Mouse (Mus musculus) testis, adult 10 weeks (tissue): ENCODE results near the gene Palmd. TPM values are rescaled to one million over a fixed set of nuclear protein-coding genes. Genes with fewer than 3 reads are reported as not detected.

Experiments
- polyA plus RNA-seq: library from polyadenylated mRNA; stranded (reverse); fragments of 350-450 nt; fragmentation: Illumina TruSeq; extraction: RNeasy Lipid Tissue Mini Kit (QIAGEN cat#74804); gene quantifications from one replicate; pipeline ENCODE4 v1.2.3, GENCODE M21; 2014; ENCODE audit warnings: low read depth, low replicate concordance

Gene Palmd
- 1.5 TPM for polyA plus RNA-seq

DNA sequence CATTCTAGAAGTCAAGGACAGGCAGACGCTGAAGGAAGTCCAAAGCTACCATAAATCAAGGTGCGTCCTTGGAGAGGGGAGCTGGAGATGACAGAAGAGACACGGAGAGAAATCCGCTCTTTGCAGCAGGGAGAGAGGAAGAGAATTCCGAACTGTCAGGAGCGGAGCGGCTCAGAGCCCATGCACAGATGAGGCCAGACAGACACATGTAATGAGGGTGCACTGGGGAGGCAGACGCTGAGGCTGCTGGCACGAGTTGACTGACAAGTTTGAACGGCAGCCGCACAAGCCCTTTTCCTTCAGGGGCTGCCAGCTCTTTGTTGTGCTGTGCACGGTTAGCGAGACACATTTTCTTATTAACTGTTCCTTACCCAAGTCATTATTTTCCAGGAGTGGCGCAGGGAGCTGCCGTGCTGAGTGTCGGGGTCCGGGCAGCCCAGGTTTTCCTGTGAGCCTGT, at the start of gene Palmd:
Gene Palmd, minus strand, starts transcription at position 448 of the 458 bp plus-strand sequence.

GRCm38 (mm10) chr3:116967967-116968366, 820 bp downstream of the Palmd start, which contains the start of gene 4930455H04Rik:
4930455H04Rik (plus strand) TSS chr3:116968267.

Other genes with a start within 250 kb of the Palmd start
- 8.6 TPM for gene Agl, start 160.8 kb downstream of the Palmd start, polyA plus RNA-seq
- 0.42 TPM for gene Frrs1, start 109.5 kb downstream of the Palmd start, polyA plus RNA-seq
- gene 4930455H04Rik, start 720 bp downstream of the Palmd start, polyA plus RNA-seq = 2.0 TPM